Mouse (Mus musculus): ENCODE results near the gene Kcnc1. TPM values are rescaled to one million over a fixed set of nuclear protein-coding genes. Genes with fewer than 3 reads are reported as not detected.

Gene Kcnc1
- polyA plus RNA-seq, 1 experiment: 0.23 TPM

DNA sequence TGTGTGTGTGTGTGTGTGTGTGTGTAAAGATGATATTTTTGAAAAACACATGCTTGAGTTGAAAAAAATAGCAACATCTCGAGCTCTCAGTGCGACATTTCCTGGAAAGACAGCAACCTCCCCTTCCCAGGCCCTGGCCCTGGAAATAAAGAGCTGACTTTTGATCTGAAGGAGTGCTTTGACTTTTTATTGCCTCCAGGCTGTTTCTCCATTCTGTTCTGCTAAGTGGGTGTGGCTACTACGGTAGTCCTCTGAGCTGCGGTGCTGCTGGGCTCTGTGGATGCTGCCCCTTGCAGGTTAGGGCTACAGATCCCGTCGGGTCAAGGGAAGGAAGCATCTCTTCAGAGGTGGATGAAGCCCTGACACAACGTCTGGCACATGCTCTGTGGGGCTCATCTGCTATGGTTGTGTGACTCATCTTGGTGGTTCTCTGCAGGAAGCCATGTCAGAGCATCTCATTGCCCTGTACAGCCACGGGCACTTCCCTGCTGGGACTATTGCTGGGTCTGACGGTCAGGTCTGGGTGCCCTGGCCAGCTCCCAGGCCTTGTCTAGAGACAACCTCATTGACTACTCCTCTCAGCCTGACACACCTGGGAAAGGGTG is 42.3 kb downstream of the Kcnc1 start:
- Histone ChIP-seq H3K27ac (ENCODE audit: insufficient read depth, low read depth, low read length) (no peak overlapping the region), H3K4me1 (ENCODE audit: control insufficient read depth, insufficient read depth, low read length) (no peaks in the 10 kb centered on the region), H3K4me3 (ENCODE audit: insufficient read depth, low read depth, low read length) (no peak overlapping the region), H3K27me3 (replicated peaks; ENCODE audit: control insufficient read depth, insufficient read depth, low read length) (no peaks in the 10 kb centered on the region), H3K36me3 (ENCODE audit: control insufficient read depth, insufficient read depth, low read length) (no peaks in the 10 kb centered on the region)
- 29% methylated on average over 9 of the region's 9 CpGs for WGBS
- no peak for DNase-seq
- no peak for TF ChIP-seq POLR2A (IDR thresholded peaks at IDR 0.05; ENCODE audit: low read depth, low read length)

DNA sequence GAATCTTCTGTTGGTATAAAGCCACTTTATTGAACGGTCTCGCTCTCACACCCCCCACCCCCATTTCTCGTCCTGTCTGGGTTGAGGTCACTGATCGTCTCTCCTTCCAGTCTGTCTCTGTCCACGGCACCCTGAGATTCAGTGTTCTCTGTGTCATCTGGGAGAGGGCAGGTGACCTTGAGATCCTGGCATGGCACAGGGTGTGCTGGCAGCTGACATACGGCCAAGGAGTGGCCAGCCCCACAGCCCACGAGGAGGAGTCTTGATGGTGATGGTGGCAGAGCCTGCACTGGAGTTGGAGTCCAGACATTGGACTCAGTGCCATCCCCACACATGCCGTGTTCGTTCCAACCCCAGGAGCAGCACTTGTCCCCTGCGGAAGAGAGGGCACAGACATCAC is 46.9 kb downstream of the Kcnc1 start:
- Histone ChIP-seq H3K4me1 (ENCODE audit: control insufficient read depth, insufficient read depth, low read length) (no peaks in the 10 kb centered on the region), H3K27me3 (replicated peaks; ENCODE audit: control insufficient read depth, insufficient read depth, low read length) (no peaks in the 10 kb centered on the region), H3K27ac (ENCODE audit: insufficient read depth, low read depth, low read length) (no peak overlapping the region), H3K36me3 (ENCODE audit: control insufficient read depth, insufficient read depth, low read length) (no peaks in the 10 kb centered on the region), H3K4me3 (ENCODE audit: insufficient read depth, low read depth, low read length) (no peak overlapping the region)
- no peak for DNase-seq
- 77% methylated on average over 10 of the region's 10 CpGs for WGBS
- TF ChIP-seq POLR2A (IDR thresholded peaks at IDR 0.05; ENCODE audit: low read depth, low read length): no peak

DNA sequence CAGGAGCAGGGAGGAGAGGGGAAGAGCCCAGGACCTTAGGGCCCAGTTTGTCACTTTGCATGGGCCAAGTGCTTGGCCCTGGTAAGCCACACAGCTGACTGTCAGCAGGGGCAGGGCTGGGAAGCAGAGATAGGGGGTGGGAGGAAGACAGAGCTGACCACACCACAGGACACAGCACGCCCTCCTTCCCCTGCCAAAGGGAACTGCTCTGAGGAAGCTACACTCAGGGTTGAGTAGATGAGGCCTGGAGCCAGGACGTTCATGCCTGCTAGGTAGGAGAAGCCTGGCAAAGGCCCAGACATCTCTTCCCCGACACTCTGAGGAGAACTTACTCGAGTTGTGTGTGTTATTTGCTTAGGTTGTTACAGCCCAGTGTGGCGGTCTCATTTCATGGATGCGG is 49.6 kb downstream of the Kcnc1 start:
- Histone ChIP-seq H3K27ac (ENCODE audit: insufficient read depth, low read depth, low read length) (no peak overlapping the region), H3K4me3 (ENCODE audit: insufficient read depth, low read depth, low read length) (no peak overlapping the region), H3K27me3 (replicated peaks; ENCODE audit: control insufficient read depth, insufficient read depth, low read length) (no peaks in the 10 kb centered on the region), H3K4me1 (ENCODE audit: control insufficient read depth, insufficient read depth, low read length) (no peaks in the 10 kb centered on the region), H3K36me3 (ENCODE audit: control insufficient read depth, insufficient read depth, low read length) (no peaks in the 10 kb centered on the region)
- 81% methylated on average over 6 of the region's 6 CpGs for WGBS
- no peak for DNase-seq
- TF ChIP-seq CTCF (conservative IDR thresholded peaks at IDR 0.05; ENCODE audit: insufficient read depth, insufficient read length, low read depth, low read length) (no peak), POLR2A (IDR thresholded peaks at IDR 0.05; ENCODE audit: low read depth, low read length) (no peak)

DNA sequence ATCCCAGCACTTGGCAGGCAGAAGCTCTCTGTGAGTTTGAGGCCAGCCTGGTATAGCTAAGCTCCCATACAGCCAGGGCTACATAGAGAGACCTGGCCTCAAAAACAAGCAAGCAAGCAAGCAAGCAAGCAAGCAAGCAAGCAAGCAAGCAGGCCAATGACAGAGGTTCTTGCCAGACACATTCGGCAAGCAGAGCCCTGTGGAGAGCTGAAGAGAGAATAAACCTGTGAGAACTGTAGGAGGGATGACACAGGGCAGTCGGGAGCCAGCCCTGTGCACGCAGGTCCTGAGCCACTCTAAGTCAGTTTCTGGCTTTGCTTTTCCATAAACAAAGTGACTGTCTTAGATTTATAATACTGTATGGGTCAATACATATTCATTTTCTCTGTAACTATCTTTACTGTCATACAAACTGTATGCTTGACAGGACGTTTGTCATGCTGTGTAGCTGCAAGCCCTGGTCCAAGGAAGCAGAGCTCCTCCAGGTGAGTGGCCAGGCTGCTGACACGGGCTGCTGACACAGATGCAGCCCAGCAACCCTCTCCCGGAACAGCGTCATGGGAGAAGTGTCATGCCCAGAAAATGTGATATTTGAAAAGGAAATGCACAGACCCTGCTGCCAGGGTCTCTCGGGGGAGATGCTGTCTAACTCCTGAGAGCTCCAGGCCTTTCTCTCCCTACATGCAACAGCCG is 51.3 kb downstream of the Kcnc1 start:
- WGBS: 58% methylated on average over 9 of the region's 9 CpGs

DNA sequence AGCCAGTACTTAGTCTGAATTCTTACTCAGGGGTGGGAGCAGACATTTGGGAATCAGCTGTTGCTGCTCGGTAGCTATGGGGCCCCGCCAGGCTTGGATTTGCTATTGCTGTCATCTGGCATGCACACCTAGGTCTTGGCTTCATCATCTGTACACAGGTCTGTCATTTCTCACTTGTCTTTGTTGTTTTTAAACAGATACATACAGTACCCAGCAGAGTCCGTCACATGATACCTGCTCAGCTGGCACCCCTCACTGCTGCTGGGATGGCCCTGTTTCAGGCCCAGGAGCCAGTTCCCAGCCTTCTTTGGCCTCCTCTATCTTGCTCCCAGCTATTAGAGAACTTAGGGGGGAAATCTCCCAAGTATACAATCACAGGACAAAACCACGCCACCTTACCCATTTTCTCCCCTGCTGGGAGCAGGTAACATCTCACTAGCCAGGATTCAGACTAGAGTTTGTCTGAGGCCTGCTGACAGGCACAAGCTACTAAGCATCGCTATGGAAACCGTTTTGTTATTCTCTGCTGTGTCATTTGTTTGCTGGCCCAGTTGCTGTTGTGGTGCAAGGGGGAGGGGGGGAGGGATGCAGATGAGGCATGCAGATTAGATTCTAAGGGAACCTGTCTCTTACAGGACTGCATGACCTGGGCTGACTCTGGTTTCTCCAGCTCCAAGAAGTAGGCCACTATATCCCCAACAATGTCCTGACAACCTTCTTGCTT is 52.8 kb downstream of the Kcnc1 start:
- H3K36me3 ChIP-seq (ENCODE audit: control insufficient read depth, insufficient read depth, low read length): no peaks in the 10 kb centered on the region
- H3K27ac ChIP-seq (ENCODE audit: insufficient read depth, low read depth, low read length): no peak overlapping the region
- H3K4me1 ChIP-seq (ENCODE audit: control insufficient read depth, insufficient read depth, low read length): no peaks in the 10 kb centered on the region
- 78% methylated on average over 6 of the region's 6 CpGs for WGBS
- DNase-seq: no peak
- TF ChIP-seq CTCF (conservative IDR thresholded peaks at IDR 0.05; ENCODE audit: insufficient read depth, insufficient read length, low read depth, low read length): no peak
- TF ChIP-seq POLR2A (IDR thresholded peaks at IDR 0.05; ENCODE audit: low read depth, low read length): no peak
- no peaks in the 10 kb centered on the region for H3K27me3 ChIP-seq (replicated peaks; ENCODE audit: control insufficient read depth, insufficient read depth, low read length)
- H3K4me3 ChIP-seq (ENCODE audit: insufficient read depth, low read depth, low read length): no peak overlapping the region

More for the DNA sequence above, 51.3 kb downstream of the Kcnc1 start:
- Histone ChIP-seq H3K4me1 (ENCODE audit: control insufficient read depth, insufficient read depth, low read length) (no peaks in the 10 kb centered on the region), H3K36me3 (ENCODE audit: control insufficient read depth, insufficient read depth, low read length) (no peaks in the 10 kb centered on the region), H3K27ac (ENCODE audit: insufficient read depth, low read depth, low read length) (no peak overlapping the region), H3K27me3 (replicated peaks; ENCODE audit: control insufficient read depth, insufficient read depth, low read length) (no peaks in the 10 kb centered on the region), H3K4me3 (ENCODE audit: insufficient read depth, low read depth, low read length) (no peak overlapping the region)
- TF ChIP-seq CTCF (conservative IDR thresholded peaks at IDR 0.05; ENCODE audit: insufficient read depth, insufficient read length, low read depth, low read length) (no peak), POLR2A (IDR thresholded peaks at IDR 0.05; ENCODE audit: low read depth, low read length) (no peak)
- DNase-seq: no peak

DNA sequence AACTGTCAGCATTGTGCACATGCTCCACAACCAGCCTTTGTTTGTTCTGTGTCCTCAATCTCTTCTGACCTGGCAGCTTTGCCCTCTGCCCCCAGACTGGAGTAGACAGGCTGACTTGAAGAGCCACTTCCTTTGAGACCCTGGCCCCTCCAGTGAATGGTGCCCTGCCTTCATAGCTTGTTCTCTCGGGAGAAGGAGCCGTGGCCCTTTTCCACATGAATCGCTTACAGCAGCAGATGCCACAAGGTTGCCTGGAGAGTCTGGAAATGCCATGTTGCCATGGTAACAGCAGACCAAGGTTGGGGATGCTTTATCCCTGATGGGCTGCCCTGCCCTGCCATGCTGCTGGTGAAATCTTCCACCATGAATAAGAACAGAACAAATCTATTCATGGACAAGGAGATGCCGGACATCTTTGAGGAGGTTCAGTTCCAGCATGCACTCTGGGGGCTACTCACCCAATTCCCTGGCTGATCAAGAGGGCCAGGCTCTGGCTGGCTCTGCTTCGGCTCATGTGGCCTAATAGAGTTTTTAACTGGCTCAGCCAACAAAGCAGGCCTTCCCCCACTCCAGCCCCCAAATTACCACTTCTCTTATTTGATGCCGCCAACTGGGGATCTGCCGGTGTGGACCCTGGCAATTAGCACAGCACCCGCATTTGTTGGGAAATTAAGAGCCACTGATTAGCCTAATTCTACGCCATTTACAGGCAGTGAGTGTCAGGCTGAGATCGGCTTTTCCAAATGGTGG is 57.8 kb downstream of the Kcnc1 start:
- Histone ChIP-seq H3K4me3 (ENCODE audit: insufficient read depth, low read depth, low read length) (no peak overlapping the region), H3K27me3 (replicated peaks; ENCODE audit: control insufficient read depth, insufficient read depth, low read length) (no peaks in the 10 kb centered on the region), H3K4me1 (ENCODE audit: control insufficient read depth, insufficient read depth, low read length) (no peaks in the 10 kb centered on the region), H3K27ac (ENCODE audit: insufficient read depth, low read depth, low read length) (no peak overlapping the region), H3K36me3 (ENCODE audit: control insufficient read depth, insufficient read depth, low read length) (no peaks in the 10 kb centered on the region)
- no peak for TF ChIP-seq POLR2A (IDR thresholded peaks at IDR 0.05; ENCODE audit: low read depth, low read length)
- TF ChIP-seq CTCF (conservative IDR thresholded peaks at IDR 0.05; ENCODE audit: insufficient read depth, insufficient read length, low read depth, low read length): no peak
- no peak for DNase-seq
- WGBS: 56% methylated on average over 10 of the region's 10 CpGs

DNA sequence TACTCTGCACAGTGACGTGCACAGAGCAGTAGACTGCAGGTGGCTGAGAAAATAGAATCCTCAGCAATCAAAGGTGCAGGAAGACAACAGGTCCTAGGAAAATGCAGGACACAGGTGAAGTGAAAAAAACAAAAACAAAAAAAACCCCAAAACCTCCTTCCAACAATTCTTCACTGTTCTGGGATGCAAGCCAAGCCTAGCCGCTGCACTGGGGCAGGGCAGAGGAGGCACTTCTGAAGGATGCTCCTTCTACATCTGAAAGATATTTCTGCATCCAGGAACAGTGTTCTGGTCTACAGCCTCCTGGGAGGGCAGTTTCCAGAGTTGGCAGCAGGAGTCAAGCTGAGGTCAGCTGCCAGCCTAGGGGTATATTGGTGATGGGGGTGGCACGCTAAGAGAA is 61.6 kb downstream of the Kcnc1 start:
- Histone ChIP-seq H3K27ac (ENCODE audit: insufficient read depth, low read depth, low read length) (no peak overlapping the region), H3K4me1 (ENCODE audit: control insufficient read depth, insufficient read depth, low read length) (no peaks in the 10 kb centered on the region), H3K4me3 (ENCODE audit: insufficient read depth, low read depth, low read length) (no peak overlapping the region), H3K27me3 (replicated peaks; ENCODE audit: control insufficient read depth, insufficient read depth, low read length) (no peaks in the 10 kb centered on the region), H3K36me3 (ENCODE audit: control insufficient read depth, insufficient read depth, low read length) (no peaks in the 10 kb centered on the region)
- 70% methylated on average over 3 of the region's 3 CpGs for WGBS
- no peak for DNase-seq
- TF ChIP-seq CTCF (conservative IDR thresholded peaks at IDR 0.05; ENCODE audit: insufficient read depth, insufficient read length, low read depth, low read length) (no peak), POLR2A (IDR thresholded peaks at IDR 0.05; ENCODE audit: low read depth, low read length) (no peak)
